In the genomic region with DNA sequence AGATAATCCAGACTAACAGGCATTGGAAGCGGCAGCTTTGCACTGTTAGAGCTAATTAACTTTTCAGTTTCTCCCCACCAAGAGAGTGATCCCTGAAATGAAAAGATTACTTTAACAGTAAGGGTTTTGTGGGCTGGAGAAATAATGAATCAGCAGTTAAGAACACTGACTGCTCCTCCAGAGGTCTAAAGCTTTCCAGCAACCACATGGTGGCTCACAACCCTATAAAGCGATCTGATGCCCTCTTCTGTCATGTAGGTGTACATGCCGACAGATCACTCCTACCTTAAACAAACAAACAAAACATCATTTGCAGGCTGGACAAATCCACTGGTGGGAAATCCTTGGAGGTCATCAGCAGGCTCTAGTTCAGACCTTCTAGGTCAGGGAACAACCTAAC, we compare ENCODE assay signal across 17 mouse cellular contexts. TPM values are rescaled to one million over a fixed set of nuclear protein-coding genes. Genes with fewer than 3 reads are reported as not detected.
DNase-seq lines count a peak whose midpoint lies in the region; ATAC-seq and TF ChIP-seq lines count a peak whose summit lies in the region.
"Had no signal": no experiment of that assay in that cellular context is flagged by ENCODE, and none has a peak within 500 bp of the region (broad histone marks: within the 10 kb centered on the region; RNA-seq: fewer than 3 reads in every experiment).

No protein-coding gene starts in this region.

- no peak for ATAC-seq in heart, embryonic 12.5 days (ENCODE audit: insufficient number of reproducible peaks, low FRiP score)
- no peak for ATAC-seq in lung, postnatal 0 days
- ATAC-seq in megakaryocyte, adult 5-6 weeks (ENCODE audit: poor library complexity, severe bottlenecking), result peak; percentile 48; the same call in 1 of the 2 replicates
- ATAC-seq: forebrain, embryonic 16.5 days; intestine, embryonic 15.5 days had no signal

- peak overlapping the region; percentile 21; the same call in 1 of the 2 replicates for H3K9ac ChIP-seq in heart, embryonic 12.5 days
- no peak overlapping the region for H3K9ac ChIP-seq in lung, postnatal 0 days (replicated peaks; ENCODE audit: low read depth)
- H3K9ac ChIP-seq: embryonic facial prominence, embryonic 15.5 days; intestine, embryonic 15.5 days; lung, embryonic 15.5 days; midbrain, embryonic 12.5 days had no signal

- WGBS in heart, embryonic 12.5 days, result 42% methylated on average over 3 of the region's 3 CpGs
- WGBS in lung, postnatal 0 days, result 46% methylated on average over 3 of the region's 3 CpGs

- H3K27ac ChIP-seq in heart, embryonic 12.5 days (ENCODE audit: poor library complexity, severe bottlenecking), result no peak overlapping the region
- H3K27ac ChIP-seq in lung, postnatal 0 days (ENCODE audit: low read length), result no peak overlapping the region
- H3K27ac ChIP-seq: embryonic facial prominence, embryonic 15.5 days; intestine, embryonic 15.5 days; lung, embryonic 15.5 days; midbrain, embryonic 12.5 days had no signal

- no peak overlapping the region for H3K4me2 ChIP-seq in heart, embryonic 12.5 days
- no peak overlapping the region for H3K4me2 ChIP-seq in lung, postnatal 0 days (replicated peaks; ENCODE audit: low read depth, low read length)
- H3K4me2 ChIP-seq: embryonic facial prominence, embryonic 15.5 days; intestine, embryonic 15.5 days; lung, embryonic 15.5 days; midbrain, embryonic 12.5 days had no signal

- H3K27me3 ChIP-seq in heart, embryonic 12.5 days (replicated peaks), result no peaks in the 10 kb centered on the region
- H3K27me3 ChIP-seq in lung, postnatal 0 days (replicated peaks; ENCODE audit: insufficient read depth, low read length), result no peaks in the 10 kb centered on the region
- H3K27me3 ChIP-seq: embryonic facial prominence, embryonic 15.5 days; intestine, embryonic 15.5 days; lung, embryonic 15.5 days; midbrain, embryonic 12.5 days had no signal

- H3K36me3 ChIP-seq in heart, embryonic 12.5 days, result no peaks in the 10 kb centered on the region
- H3K36me3 ChIP-seq in lung, postnatal 0 days (ENCODE audit: insufficient read depth, low read length), result no peaks in the 10 kb centered on the region
- H3K36me3 ChIP-seq: embryonic facial prominence, embryonic 15.5 days; intestine, embryonic 15.5 days; lung, embryonic 15.5 days; midbrain, embryonic 12.5 days had no signal

- H3K4me3 ChIP-seq in heart, embryonic 12.5 days, result no peak overlapping the region
- H3K4me3 ChIP-seq in lung, postnatal 0 days (ENCODE audit: low read depth, low read length), result no peak overlapping the region
- H3K4me3 ChIP-seq: embryonic facial prominence, embryonic 15.5 days; intestine, embryonic 15.5 days; lung, embryonic 15.5 days; midbrain, embryonic 12.5 days had no signal

- TF ChIP-seq EP300 in lung, postnatal 0 days (IDR thresholded peaks at IDR 0.05), result no peak

- peak; percentile 22; the same call in 1 of the 2 replicates for TF ChIP-seq CTCF in lung, postnatal 0 days (IDR thresholded peaks at IDR 0.05)

- DNase-seq in heart, adult 18-20 months, result no peak
- peak; percentile 10 for DNase-seq in lung, postnatal 0 days (ENCODE audit: low spot score)
- DNase-seq in lung, postnatal 25 days (ENCODE audit: low spot score), result no peak
- peak; percentile 52 for DNase-seq in brain, adult 2 months (ENCODE audit: low read depth, low spot score)
- DNase-seq in right cerebral cortex, postnatal 10 days (ENCODE audit: low spot score in 2 of 2), result no peak
- DNase-seq in thymus, postnatal 25 days, result no peak
- DNase-seq: adrenal gland, postnatal 25 days; gastrocnemius, postnatal 36 days; heart, postnatal 36 days; thymus, postnatal 36 days had no signal

- H3K4me1 ChIP-seq in heart, embryonic 12.5 days (replicated peaks), result peaks cover 8% of the 10 kb centered on the region
- H3K4me1 ChIP-seq in lung, postnatal 0 days (ENCODE audit: insufficient read depth, low read depth, low read length), result peaks cover 2% of the 10 kb centered on the region; the same call in 1 of the 2 replicates

- no peaks in the 10 kb centered on the region for H3K9me3 ChIP-seq in heart, embryonic 12.5 days (replicated peaks)
- no peaks in the 10 kb centered on the region for H3K9me3 ChIP-seq in lung, postnatal 0 days (ENCODE audit: low read length)
- H3K9me3 ChIP-seq: embryonic facial prominence, embryonic 15.5 days; intestine, embryonic 15.5 days; lung, embryonic 15.5 days; midbrain, embryonic 12.5 days had no signal

RNA-seq across cellular contexts. Expression of gene Zfp324, which starts 10.7 kb away (rescaled TPM):
- 7.8 and 8.0 TPM in 2 replicates for polyA plus RNA-seq in heart, embryonic 12.5 days (2016; fragmentation: Nextera tagmentation; extraction: Ambion mirVana)
- total RNA-seq in heart, adult 18-20 months (2021), result 1 to 10 TPM; 2.3 to 2.4 TPM
- polyA plus RNA-seq in lung, postnatal 0 days (2015; fragmentation: Nextera tagmentation; extraction: Ambion mirVana), result 5.5 and 5.7 TPM in 2 replicates
- total RNA-seq in megakaryocyte, adult 5-6 weeks (2015), result 2.3 and 2.4 TPM in 2 replicates
- 4.7 and 5.1 TPM in 2 replicates for total RNA-seq in megakaryocyte, adult 5-6 weeks (2017)

RNA-seq across cellular contexts. Expression of gene Zfp446, which starts 22.8 kb away (rescaled TPM):
- polyA plus RNA-seq in heart, embryonic 12.5 days (2016; fragmentation: Nextera tagmentation; extraction: Ambion mirVana), result 6.4 and 7.2 TPM in 2 replicates
- 1 to 10 TPM; 2.1 to 2.2 TPM for total RNA-seq in heart, adult 18-20 months (2021)
- 3.9 and 4.0 TPM in 2 replicates for polyA plus RNA-seq in lung, postnatal 0 days (2015; fragmentation: Nextera tagmentation; extraction: Ambion mirVana)
- total RNA-seq in megakaryocyte, adult 5-6 weeks (2015), result 1.7 and 1.8 TPM in 2 replicates
- total RNA-seq in megakaryocyte, adult 5-6 weeks (2017), result 0.92 and 2.2 TPM in 2 replicates

RNA-seq across cellular contexts. Expression of gene Rnf225, which starts 27.7 kb away (rescaled TPM):
- polyA plus RNA-seq in heart, embryonic 12.5 days (2016; fragmentation: Nextera tagmentation; extraction: Ambion mirVana), result 0.95 and 1.1 TPM in 2 replicates
- total RNA-seq in heart, adult 18-20 months (2021), result under 1 TPM; 0.17 to 0.39 TPM
- 1.3 and 1.4 TPM in 2 replicates for polyA plus RNA-seq in lung, postnatal 0 days (2015; fragmentation: Nextera tagmentation; extraction: Ambion mirVana)
- total RNA-seq in megakaryocyte, adult 5-6 weeks (2015), result 0.07 and 0.14 TPM in 2 replicates
- 0.04 and 0.15 TPM in 2 replicates for total RNA-seq in megakaryocyte, adult 5-6 weeks (2017)

RNA-seq across cellular contexts. Expression of gene Rps5, which starts 32.8 kb away (rescaled TPM):
- 456 and 474 TPM in 2 replicates for polyA plus RNA-seq in heart, embryonic 12.5 days (2016; fragmentation: Nextera tagmentation; extraction: Ambion mirVana)
- total RNA-seq in heart, adult 18-20 months (2021), result 100 to 1,000 TPM; 575 to 632 TPM
- polyA plus RNA-seq in lung, postnatal 0 days (2015; fragmentation: Nextera tagmentation; extraction: Ambion mirVana), result 609 and 716 TPM in 2 replicates
- total RNA-seq in megakaryocyte, adult 5-6 weeks (2015), result 1,879 and 1,910 TPM in 2 replicates
- total RNA-seq in megakaryocyte, adult 5-6 weeks (2017), result 1,118 and 1,375 TPM in 2 replicates

RNA-seq across cellular contexts. Expression of gene Slc27a5, which starts 43.1 kb away (rescaled TPM):
- polyA plus RNA-seq in heart, embryonic 12.5 days (2016; fragmentation: Nextera tagmentation; extraction: Ambion mirVana), result 0.22 TPM in 1 of 2 replicates, not detected in the other
- total RNA-seq in heart, adult 18-20 months (2021), result not detected
- not detected in 2 replicates for polyA plus RNA-seq in lung, postnatal 0 days (2015; fragmentation: Nextera tagmentation; extraction: Ambion mirVana)
- not detected in 2 replicates for total RNA-seq in megakaryocyte, adult 5-6 weeks (2015)
- not detected in 2 replicates for total RNA-seq in megakaryocyte, adult 5-6 weeks (2017)
- total RNA-seq: adrenal gland, postnatal 25 days; gastrocnemius, postnatal 36 days; heart, postnatal 36 days had no signal
- polyA plus RNA-seq: lung, embryonic 15.5 days; midbrain, embryonic 12.5 days had no signal

Comparison
In these comparisons a context has a peak if more than half of its experiments do, and no peak if none do; other contexts are left out.
1. DNase-seq: peak in lung, postnatal 0 days (single experiment) and brain, adult 2 months (single experiment); none in heart, adult 18-20 months (0 of 2), lung, postnatal 25 days (single experiment), right cerebral cortex, postnatal 10 days (0 of 2) and thymus, postnatal 25 days (single experiment).